Mouse (Mus musculus) embryonic facial prominence, embryonic 10.5 days (tissue): ENCODE results near the gene Supt3. TPM values are rescaled to one million over a fixed set of nuclear protein-coding genes. Genes with fewer than 3 reads are reported as not detected.
A peak's percentile ranks its signal among the peaks of the same experiment; 100 is the strongest.

Experiments
- DNase-seq: peaks from one replicate; pipeline ENCODE4 v3.0.0-alpha.2; 2017; ENCODE audit warnings: low spot score
- H3K27ac ChIP-seq: fragments of 300-500 bp; sonication (generic); replicated peaks from 2 replicates; pipeline ENCODE4 v1.5.1; 2016; ENCODE audit warnings: mild to moderate bottlenecking
- H3K27me3 ChIP-seq: fragments of 300-500 bp; sonication (generic); replicated peaks from 2 replicates; pipeline ENCODE4 v1.6.1; 2016; ENCODE audit warnings: low read depth, mild to moderate bottlenecking; ENCODE audit not compliant: poor library complexity, severe bottlenecking
- H3K36me3 ChIP-seq: fragments of 300-500 bp; sonication (generic); replicated peaks from 2 replicates; pipeline ENCODE4 v1.6.1; 2016; ENCODE audit warnings: mild to moderate bottlenecking, moderate library complexity
- H3K4me1 ChIP-seq: fragments of 300-500 bp; sonication (generic); 2 replicates; pipeline ENCODE4 v1.6.1; 2016
- H3K4me3 ChIP-seq: fragments of 300-500 bp; sonication (generic); 2 replicates; pipeline ENCODE4 v1.5.1; 2016; ENCODE audit warnings: mild to moderate bottlenecking, moderate library complexity
- H3K9me3 ChIP-seq: fragments of 300-500 bp; sonication (generic); 2 replicates; pipeline ENCODE4 v1.6.1; 2016; ENCODE audit warnings: mild to moderate bottlenecking
- WGBS: fragments of 180-500 bp; shearing (Covaris S2); methylation state at CpG from one replicate; pipeline ENCODE4 v1.1.7; 2016; 5-methylcytosine and 5-hydroxymethylcytosine counted together
- polyA plus RNA-seq: library from polyadenylated mRNA; unstranded; fragments of >200 nt; fragmentation: Nextera tagmentation; extraction: Ambion mirVana; gene quantifications from 2 replicates; pipeline ENCODE4 v1.2.1, GENCODE M21; 2016

Supt3 gene
- polyA plus RNA-seq, 1 experiment from 2014 or later = 27.5 TPM

GRCm38 (mm10) chr17:45007461-45007860 is 230.5 kb downstream of the Supt3 start:
- H3K9me3 ChIP-seq = no peaks in the 10 kb centered on the region
- H3K27me3 ChIP-seq = no peaks in the 10 kb centered on the region
- H3K4me3 ChIP-seq = no peak overlapping the region
- no peak for DNase-seq
- H3K4me1 ChIP-seq = peaks cover 17% of the 10 kb centered on the region
- 83% methylated on average over 1 of the region's 1 CpGs for WGBS
- H3K27ac ChIP-seq = no peak overlapping the region
- no peaks in the 10 kb centered on the region for H3K36me3 ChIP-seq

DNA sequence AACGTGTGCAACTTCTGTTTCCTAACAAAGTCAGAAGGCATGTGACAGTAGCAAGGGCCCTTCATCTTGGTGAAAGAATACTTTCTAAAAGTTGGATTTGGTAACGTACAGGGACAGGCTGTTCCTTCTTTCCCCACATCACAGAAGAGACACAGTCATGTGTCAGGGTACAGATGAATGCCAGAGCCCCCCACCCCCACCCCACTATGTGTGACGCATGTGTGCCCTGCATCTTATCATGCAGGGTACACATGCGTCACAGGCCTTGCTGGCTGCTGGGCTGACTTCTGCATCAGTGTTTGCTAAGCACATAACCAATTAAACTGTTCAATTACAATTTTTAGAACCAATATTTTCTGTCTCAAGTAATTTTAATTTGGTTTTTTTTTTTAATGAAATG is 231.7 kb downstream of the Supt3 start:
- H3K27ac ChIP-seq = no peak overlapping the region
- H3K36me3 ChIP-seq = no peaks in the 10 kb centered on the region
- peaks cover 17% of the 10 kb centered on the region for H3K4me1 ChIP-seq
- 78% methylated on average over 4 of the region's 4 CpGs for WGBS
- H3K27me3 ChIP-seq = no peaks in the 10 kb centered on the region
- peak; percentile 20 for DNase-seq
- H3K4me3 ChIP-seq = no peak overlapping the region
- H3K9me3 ChIP-seq = no peaks in the 10 kb centered on the region

DNA sequence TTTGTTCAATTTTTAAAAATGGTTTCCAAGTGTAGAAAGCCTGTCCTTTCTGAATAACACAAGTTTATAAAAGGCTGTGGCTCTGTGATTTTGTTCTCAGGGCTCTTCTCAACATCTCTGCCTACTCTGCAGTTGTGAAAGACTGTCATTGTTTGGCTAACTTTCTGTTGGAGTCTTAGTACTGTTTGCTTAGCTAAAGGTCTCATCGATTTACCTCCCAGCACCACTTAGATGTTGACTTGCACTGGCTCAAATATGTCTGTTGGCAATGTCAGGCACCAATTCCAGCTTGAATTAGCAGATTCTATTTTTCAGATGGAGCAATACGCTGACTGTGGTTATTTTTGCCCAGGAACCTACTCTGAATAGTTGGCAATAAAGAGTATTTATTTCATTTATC is 233.5 kb downstream of the Supt3 start:
- 86% methylated on average over 2 of the region's 2 CpGs for WGBS
- Histone ChIP-seq H3K27me3 (no peaks in the 10 kb centered on the region), H3K4me3 (no peak overlapping the region), H3K4me1 (peaks cover 3% of the 10 kb centered on the region), H3K27ac (no peak overlapping the region), H3K9me3 (no peaks in the 10 kb centered on the region), H3K36me3 (no peaks in the 10 kb centered on the region)
- DNase-seq = no peak

DNA sequence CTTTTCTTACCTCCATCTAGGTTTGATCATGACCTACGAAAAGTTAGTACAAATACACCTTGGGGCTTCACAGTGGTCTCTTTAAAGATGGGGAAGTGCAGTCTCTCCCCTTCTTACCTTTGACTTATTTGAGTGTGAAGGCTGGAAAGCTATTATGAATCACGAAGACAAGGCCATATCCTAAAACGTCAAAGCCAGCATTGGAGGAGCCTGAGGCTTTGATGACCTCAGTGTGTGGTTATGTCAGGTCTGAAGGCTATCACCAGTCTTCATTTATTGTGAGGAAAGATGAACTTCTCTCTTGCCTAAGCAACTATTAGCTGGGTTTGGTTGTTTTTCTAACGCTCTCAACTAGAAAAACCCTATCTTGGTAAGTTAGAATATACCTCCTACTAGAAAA is 239.8 kb downstream of the Supt3 start:
- Histone ChIP-seq H3K9me3 (no peaks in the 10 kb centered on the region), H3K4me1 (no peaks in the 10 kb centered on the region), H3K4me3 (no peak overlapping the region), H3K27me3 (no peaks in the 10 kb centered on the region), H3K27ac (no peak overlapping the region), H3K36me3 (no peaks in the 10 kb centered on the region)
- WGBS = 87% methylated on average over 4 of the region's 4 CpGs
- DNase-seq = no peak

DNA sequence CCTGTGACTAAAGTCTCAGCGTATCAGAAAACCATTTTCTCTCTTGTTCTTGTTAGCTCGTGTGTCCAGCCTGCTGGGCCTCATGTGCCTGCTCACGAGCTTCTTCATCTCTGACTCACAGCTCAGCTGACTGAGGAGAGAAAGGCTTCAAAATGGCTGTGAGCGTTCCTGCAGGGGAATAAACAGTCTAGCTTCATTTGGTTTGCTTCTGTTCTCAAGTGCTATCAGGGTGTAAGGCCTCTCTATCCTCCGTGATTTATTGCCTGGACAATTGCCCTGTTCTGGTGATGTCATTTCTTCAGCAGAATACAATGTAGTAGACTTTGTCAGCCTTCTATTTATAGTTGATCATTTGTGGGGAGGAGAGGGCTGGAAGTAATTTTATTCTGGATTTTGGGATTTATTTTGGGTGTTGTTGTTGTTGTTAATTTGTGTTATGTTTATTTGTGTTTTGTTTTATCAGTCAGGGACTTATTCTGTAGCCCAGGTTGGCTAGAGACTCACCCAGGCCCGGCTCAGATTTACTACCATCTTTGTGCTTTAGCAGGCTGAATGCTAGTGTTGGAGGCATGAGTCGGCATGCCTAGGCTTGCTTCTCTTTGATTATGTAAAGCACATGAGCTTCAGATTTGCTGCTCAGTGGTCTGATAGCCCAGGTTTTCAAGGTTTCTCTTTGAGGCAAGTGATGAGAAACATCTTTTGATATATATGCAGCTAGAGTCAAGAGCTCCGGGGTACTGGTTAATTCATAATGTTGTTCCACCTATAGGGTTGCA is 243.4 kb downstream of the Supt3 start:
- 83% methylated on average over 8 of the region's 8 CpGs for WGBS

DNA sequence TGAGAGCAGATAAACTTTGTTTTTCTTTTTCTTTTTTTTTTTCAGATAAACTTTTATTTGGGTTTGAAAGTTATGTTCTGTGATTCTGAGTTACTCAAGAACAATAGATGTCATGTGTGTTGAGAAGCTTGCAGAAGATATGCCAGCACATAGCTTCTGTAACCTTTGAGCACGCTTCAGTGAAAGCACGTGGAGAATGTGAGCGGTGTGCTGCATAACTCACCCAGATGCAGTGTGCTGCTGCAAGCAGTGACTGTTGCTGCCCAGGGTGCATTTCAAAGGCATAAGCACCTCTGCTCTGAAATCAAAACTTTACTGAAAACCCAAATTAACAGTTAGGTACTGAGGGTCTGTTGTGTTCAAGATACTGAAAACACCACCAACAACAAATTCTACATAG is 251.5 kb downstream of the Supt3 start:
- WGBS = 73% methylated on average over 3 of the region's 3 CpGs
- no peaks in the 10 kb centered on the region for H3K36me3 ChIP-seq

More for the DNA sequence above, 243.4 kb downstream of the Supt3 start:
- DNase-seq = no peak
- Histone ChIP-seq H3K4me1 (no peaks in the 10 kb centered on the region), H3K4me3 (no peak overlapping the region), H3K36me3 (no peaks in the 10 kb centered on the region), H3K27ac (no peak overlapping the region), H3K27me3 (no peaks in the 10 kb centered on the region), H3K9me3 (no peaks in the 10 kb centered on the region)

GRCm38 (mm10) chr17:45029106-45029505 is 252.2 kb downstream of the Supt3 start:
- Histone ChIP-seq H3K9me3 (no peaks in the 10 kb centered on the region), H3K27me3 (no peaks in the 10 kb centered on the region), H3K4me1 (peaks cover 19% of the 10 kb centered on the region), H3K27ac (no peak overlapping the region), H3K36me3 (no peaks in the 10 kb centered on the region), H3K4me3 (no peak overlapping the region)
- DNase-seq = no peak
- WGBS = 89% methylated on average over 1 of the region's 1 CpGs

More for the DNA sequence above, 251.5 kb downstream of the Supt3 start:
- no peaks in the 10 kb centered on the region for H3K9me3 ChIP-seq
- no peak for DNase-seq
- H3K4me1 ChIP-seq = peaks cover 14% of the 10 kb centered on the region
- no peaks in the 10 kb centered on the region for H3K27me3 ChIP-seq
- no peak overlapping the region for H3K27ac ChIP-seq
- no peak overlapping the region for H3K4me3 ChIP-seq

DNA sequence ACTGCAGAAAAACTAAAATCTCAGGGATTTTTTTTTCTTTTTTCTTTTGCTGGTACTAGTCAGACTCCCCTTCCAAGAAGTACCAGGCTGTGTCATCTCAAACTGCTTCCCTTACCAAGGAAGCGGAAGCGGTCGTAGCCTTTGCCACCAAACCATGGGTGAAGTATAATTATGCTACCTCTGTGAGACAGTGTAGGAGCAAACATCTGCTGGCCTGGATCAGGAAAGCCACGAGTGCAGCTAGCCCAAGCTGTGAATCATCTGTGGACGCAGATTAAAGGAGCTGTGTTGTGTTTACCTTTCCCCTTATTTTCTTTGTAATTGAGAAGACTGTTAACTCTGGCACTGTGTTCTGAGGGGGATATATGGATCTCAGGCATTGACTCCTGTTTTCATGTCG is 255.3 kb downstream of the Supt3 start:
- no peak for DNase-seq
- Histone ChIP-seq H3K4me3 (no peak overlapping the region), H3K36me3 (no peaks in the 10 kb centered on the region), H3K4me1 (peaks cover 19% of the 10 kb centered on the region), H3K27me3 (no peaks in the 10 kb centered on the region), H3K27ac (no peak overlapping the region), H3K9me3 (no peaks in the 10 kb centered on the region)
- WGBS = 58% methylated on average over 6 of the region's 6 CpGs

GRCm38 (mm10) chr17:45033617-45034016 is 256.7 kb downstream of the Supt3 start:
- Histone ChIP-seq H3K4me1 (peaks cover 19% of the 10 kb centered on the region), H3K9me3 (no peaks in the 10 kb centered on the region), H3K36me3 (no peaks in the 10 kb centered on the region), H3K27me3 (no peaks in the 10 kb centered on the region), H3K4me3 (no peak overlapping the region), H3K27ac (no peak overlapping the region)
- peak; percentile 37 for DNase-seq
- WGBS = 54% methylated on average over 7 of the region's 7 CpGs

- DNase-seq = no peak
- 88% methylated on average over 2 of the region's 2 CpGs for WGBS
- Histone ChIP-seq H3K27me3 (no peaks in the 10 kb centered on the region), H3K9me3 (no peaks in the 10 kb centered on the region), H3K36me3 (0 out of 2 replicates have a peak, but pooled peaks cover 6% of the 10 kb centered on the region), H3K4me3 (no peak overlapping the region), H3K27ac (no peak overlapping the region), H3K4me1 (no peaks in the 10 kb centered on the region)
Observed at GRCm38 (mm10) chr17:45041084-45041483, 264.1 kb downstream of the Supt3 start.

GRCm38 (mm10) chr17:45045804-45046203 is 268.9 kb downstream of the Supt3 start:
- Histone ChIP-seq H3K9me3 (no peaks in the 10 kb centered on the region), H3K4me3 (no peak overlapping the region), H3K27ac (no peak overlapping the region), H3K36me3 (0 out of 2 replicates have a peak, but pooled peaks cover 6% of the 10 kb centered on the region), H3K4me1 (peaks cover 4% of the 10 kb centered on the region; the same call in 1 of the 2 replicates), H3K27me3 (no peaks in the 10 kb centered on the region)
- no peak for DNase-seq

- H3K4me1 ChIP-seq = peaks cover 4% of the 10 kb centered on the region; the same call in 1 of the 2 replicates
- no peaks in the 10 kb centered on the region for H3K9me3 ChIP-seq
- no peaks in the 10 kb centered on the region for H3K27me3 ChIP-seq
- WGBS = 89% methylated on average over 3 of the region's 3 CpGs
- H3K27ac ChIP-seq = no peak overlapping the region
- DNase-seq = no peak
- no peak overlapping the region for H3K4me3 ChIP-seq
- 0 out of 2 replicates have a peak, but pooled peaks cover 6% of the 10 kb centered on the region for H3K36me3 ChIP-seq
Observed at GRCm38 (mm10) chr17:45046583-45046982, 269.6 kb downstream of the Supt3 start.

DNA sequence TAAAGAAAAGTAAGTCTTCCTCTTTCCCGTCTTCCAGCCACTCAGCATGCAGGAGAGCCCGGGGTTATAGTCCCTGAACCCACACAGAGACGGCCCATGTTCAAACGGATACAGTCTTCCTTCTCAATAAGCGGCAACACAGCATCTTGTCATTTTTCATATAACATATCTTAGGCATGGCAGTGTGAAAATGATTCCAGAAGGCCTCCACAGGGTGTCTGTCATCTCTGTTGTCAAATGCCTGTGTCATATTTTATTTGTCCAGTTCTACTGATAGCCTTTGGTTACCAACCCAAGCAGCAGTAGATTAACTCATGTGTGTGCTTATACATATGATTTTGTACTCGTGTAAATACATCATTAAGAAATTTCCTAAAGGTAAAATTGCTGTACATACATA is 270.3 kb downstream of the Supt3 start:
- Histone ChIP-seq H3K9me3 (no peaks in the 10 kb centered on the region), H3K36me3 (0 out of 2 replicates have a peak, but pooled peaks cover 6% of the 10 kb centered on the region), H3K4me3 (no peak overlapping the region), H3K27me3 (no peaks in the 10 kb centered on the region), H3K4me1 (peaks cover 4% of the 10 kb centered on the region; the same call in 1 of the 2 replicates), H3K27ac (no peak overlapping the region)
- DNase-seq = no peak
- 91% methylated on average over 6 of the region's 6 CpGs for WGBS
